Mouse (Mus musculus) spleen, adult 2 months (tissue): ENCODE data around the gene Csdc2. TPM values are rescaled to one million over a fixed set of nuclear protein-coding genes. Genes with fewer than 3 reads are reported as not detected.
"Not testable (repeated sequence)": the region's sequence is repeated elsewhere in the genome, so short reads cannot be mapped to it uniquely, and the experiment has no call there.

ENCODE experiments used
- DNase-seq, 2 experiments: peaks; one replicate each; pipeline versions ENCODE4 v3.0.0 to v3.0.0-alpha.2; 2012 to 2021; ENCODE audit warnings: low spot score in 2 of 2, low read depth in 1 of 2
- H3K27ac ChIP-seq: fragments of 200-500 bp; 2 replicates; pipeline ENCODE4 v1.5.1; 2012; ENCODE audit warnings: low read length, inconsistent platforms; ENCODE audit not compliant: insufficient read depth
- H3K27me3 ChIP-seq: fragments of 200-500 bp; 2 replicates; pipeline ENCODE4 v1.6.1; 2012; ENCODE audit warnings: mild to moderate bottlenecking, moderate library complexity, low read length, inconsistent platforms; ENCODE audit not compliant: control insufficient read depth, insufficient read depth
- H3K36me3 ChIP-seq: fragments of 200-500 bp; 2 replicates; pipeline ENCODE4 v1.6.1; 2012; ENCODE audit warnings: mild to moderate bottlenecking, low read length, inconsistent platforms; ENCODE audit not compliant: control insufficient read depth, insufficient read depth
- H3K4me1 ChIP-seq: fragments of 200-500 bp; 2 replicates; pipeline ENCODE4 v1.6.1; 2011; ENCODE audit warnings: inconsistent platforms; ENCODE audit not compliant: control insufficient read depth, insufficient read depth, insufficient read length
- H3K4me3 ChIP-seq: fragments of 200-500 bp; 2 replicates; pipeline ENCODE4 v1.5.1; 2011; ENCODE audit warnings: mild to moderate bottlenecking, inconsistent platforms; ENCODE audit not compliant: insufficient read depth, insufficient read length; ENCODE audit errors: extremely low read depth
- CTCF ChIP-seq: fragments of 200-500 bp; IDR thresholded peaks from 2 replicates; pipeline ENCODE4 v1.5.1; 2011; ENCODE audit warnings: mild to moderate bottlenecking, inconsistent platforms; ENCODE audit not compliant: insufficient read depth, insufficient read length, insufficient replicate concordance; ENCODE audit errors: extremely low read depth
- POLR2A ChIP-seq: fragments of 200-500 bp; IDR thresholded peaks from 2 replicates; pipeline ENCODE4 v1.6.1; 2011; ENCODE audit warnings: low read depth, low read length, inconsistent platforms
- WGBS: fragments of 180-500 bp; shearing (Covaris S2); methylation state at CpG from one replicate; pipeline ENCODE4 v1.1.7; 2018; 5-methylcytosine and 5-hydroxymethylcytosine counted together
- polyA plus RNA-seq: library from polyadenylated mRNA; depleted of rRNA; stranded (reverse); fragments of >200 nt; gene quantifications from 2 replicates; pipeline ENCODE4 v1.2.3, GENCODE M21; 2012

Gene Csdc2
- polyA plus RNA-seq, 1 experiment = 5.4 TPM

DNA sequence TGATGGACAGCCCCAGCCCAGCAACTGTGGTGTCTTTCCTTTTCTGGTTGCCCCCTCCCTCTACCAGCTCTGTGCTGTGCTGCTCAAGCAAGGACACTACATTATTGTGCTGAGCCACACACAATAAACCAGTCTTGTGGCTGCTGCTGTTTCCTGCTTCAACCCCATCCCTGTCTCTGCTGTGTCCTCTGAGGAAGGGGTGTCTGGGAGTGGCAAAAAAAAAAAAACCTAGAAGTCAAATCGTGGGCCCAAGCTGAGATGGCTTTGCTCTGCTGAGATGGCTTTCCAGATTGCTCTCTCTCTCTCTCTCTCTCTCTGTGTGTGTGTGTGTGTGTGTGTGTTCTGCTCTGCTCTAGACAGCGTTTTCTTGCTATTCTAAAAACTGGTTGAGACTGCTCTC lies 31.9 kb downstream of the Csdc2 start:
- no peak overlapping the region for H3K27ac ChIP-seq
- no peaks in the 10 kb centered on the region for H3K36me3 ChIP-seq
- H3K27me3 ChIP-seq = no peaks in the 10 kb centered on the region
- WGBS = 29% methylated on average over 2 of the region's 2 CpGs
- H3K4me3 ChIP-seq = no peak overlapping the region
- TF ChIP-seq CTCF (no peak), POLR2A (no peak)
- no peak for DNase-seq
- no peaks in the 10 kb centered on the region for H3K4me1 ChIP-seq

GRCm38 (mm10) chr15:81969173-81969572 lies 32.6 kb downstream of the Csdc2 start:
- WGBS = 69% methylated on average over 7 of the region's 7 CpGs
- Histone ChIP-seq H3K4me1 (no peaks in the 10 kb centered on the region), H3K4me3 (no peak overlapping the region), H3K27ac (no peak overlapping the region), H3K36me3 (no peaks in the 10 kb centered on the region), H3K27me3 (no peaks in the 10 kb centered on the region)
- TF ChIP-seq CTCF (no peak), POLR2A (no peak)
- no peak for DNase-seq

DNA sequence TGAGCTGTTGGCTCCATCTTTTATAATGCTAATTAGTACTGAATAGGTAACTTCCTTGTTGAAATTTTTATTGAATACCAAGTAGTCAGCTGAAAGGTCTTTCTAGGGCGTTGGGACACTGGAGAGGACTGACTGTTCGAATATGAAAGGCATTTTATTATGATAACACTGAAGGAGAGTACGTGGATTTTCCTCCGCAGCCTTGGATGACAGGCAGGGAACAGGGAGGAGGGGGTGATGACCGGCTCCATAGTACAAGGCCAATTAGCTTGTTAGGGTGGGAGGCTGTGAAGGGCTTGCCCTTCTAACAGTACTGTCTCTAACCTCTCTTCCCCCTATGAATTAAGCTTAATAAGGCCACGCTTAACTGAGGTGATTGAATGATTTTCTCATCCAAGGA lies 33.1 kb downstream of the Csdc2 start:
- WGBS = 92% methylated on average over 6 of the region's 6 CpGs
- not testable (repeated sequence) for H3K36me3 ChIP-seq, DNase-seq

DNA sequence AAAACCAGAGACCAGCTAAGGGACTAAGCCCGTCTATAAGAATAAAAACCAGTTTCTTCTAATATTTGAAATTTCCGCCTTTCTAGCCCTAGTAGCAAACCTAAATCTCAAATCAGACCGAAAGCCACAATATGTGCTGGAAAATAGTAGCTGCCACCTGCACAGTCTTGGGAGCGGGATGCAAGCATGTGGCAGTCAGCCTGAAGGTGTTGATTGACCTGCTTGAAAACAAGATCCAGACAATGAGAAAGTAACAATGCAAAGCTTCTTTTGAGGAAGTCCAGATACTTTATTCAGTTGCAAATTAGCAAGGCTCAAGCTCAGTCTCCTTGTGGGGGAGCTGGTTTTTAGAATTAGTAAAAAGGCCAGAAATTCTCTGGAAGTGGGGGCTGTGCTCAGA lies 33.9 kb downstream of the Csdc2 start:
- DNase-seq, H3K4me3 ChIP-seq, H3K4me1 ChIP-seq, H3K27me3 ChIP-seq, H3K36me3 ChIP-seq, H3K27ac ChIP-seq: not testable (repeated sequence)
- 93% methylated on average over 4 of the region's 4 CpGs for WGBS

More for the DNA sequence above, 33.1 kb downstream of the Csdc2 start:
- not testable (repeated sequence) for H3K4me1 ChIP-seq, H3K27me3 ChIP-seq, H3K4me3 ChIP-seq, H3K27ac ChIP-seq

GRCm38 (mm10) chr15:81975156-81975555 lies 38.6 kb downstream of the Csdc2 start:
- not testable (repeated sequence) for DNase-seq, H3K27ac ChIP-seq, H3K4me3 ChIP-seq, H3K27me3 ChIP-seq, H3K4me1 ChIP-seq, H3K36me3 ChIP-seq
- WGBS = 95% methylated on average over 8 of the region's 8 CpGs

DNA sequence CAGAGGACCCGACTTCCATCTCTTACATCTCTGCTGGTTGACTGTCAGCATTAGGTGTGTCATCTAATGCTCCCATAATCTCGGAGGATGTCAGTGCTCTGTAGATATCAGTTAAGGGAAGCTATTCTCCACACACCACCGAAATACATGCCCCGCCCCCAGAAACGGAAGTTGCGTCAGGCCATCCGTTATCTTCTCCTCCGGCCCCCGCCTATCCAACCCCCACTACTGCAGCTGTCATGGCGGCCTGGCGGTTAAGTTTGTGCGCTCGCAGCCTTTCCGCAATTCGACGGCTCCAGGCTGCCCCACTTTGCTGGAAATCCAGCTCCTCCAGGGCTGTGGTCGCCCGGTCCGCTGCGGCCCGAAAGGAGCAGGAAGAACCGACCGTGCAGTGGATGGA lies 43.8 kb downstream of the Csdc2 start, which contains the start of gene 1700029P11Rik:
TSS of gene 1700029P11Rik (plus strand) at position 220 of the 400 bp plus-strand sequence.
- no peak within 1 kb of the TSS for H3K4me3 ChIP-seq
- no peaks in the 10 kb centered on the region for H3K4me1 ChIP-seq
- WGBS = 94% methylated on average over 23 of the region's 23 CpGs
- H3K36me3 ChIP-seq = no peaks in the 10 kb centered on the region
- DNase-seq = no peak
- no peaks in the 10 kb centered on the region for H3K27me3 ChIP-seq
- no peak within 1 kb of the TSS for H3K27ac ChIP-seq
- TF ChIP-seq CTCF (no peak), POLR2A (no peak)

DNA sequence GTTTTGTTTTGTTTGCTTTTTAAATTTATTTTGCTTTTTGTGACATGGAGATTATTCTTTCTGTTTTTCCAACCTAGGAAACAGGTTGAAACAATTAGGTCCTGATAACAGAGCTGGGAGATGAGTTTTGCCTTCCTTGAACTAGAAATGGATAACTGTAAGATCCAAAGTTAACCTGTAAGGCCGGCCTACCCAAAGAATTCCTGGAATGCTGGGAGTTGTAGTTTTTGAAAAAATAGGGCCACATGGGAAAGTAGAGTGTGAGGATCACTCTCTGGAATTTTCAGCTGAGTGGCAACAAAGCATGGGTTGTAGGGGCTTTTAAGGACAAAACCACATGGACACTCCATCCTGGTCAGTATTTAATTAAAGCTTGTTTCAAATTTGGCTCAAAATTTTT lies 45.6 kb downstream of the Csdc2 start:
- Histone ChIP-seq H3K27ac (no peak overlapping the region), H3K4me1 (no peaks in the 10 kb centered on the region), H3K27me3 (no peaks in the 10 kb centered on the region), H3K4me3 (no peak overlapping the region), H3K36me3 (no peaks in the 10 kb centered on the region)
- 84% methylated on average over 1 of the region's 1 CpGs for whole genome bisulfite sequencing
- TF ChIP-seq POLR2A = no peak
- no peak for TF ChIP-seq CTCF
- no peak for DNase-seq
